8 mouse cellular contexts compared by ENCODE assay signal in genomic region chr9:14075452-14075851, GRCm38 (mm10).
DNase-seq lines count a peak whose midpoint lies in the region; ATAC-seq and TF ChIP-seq lines count a peak whose summit lies in the region.

No protein-coding gene starts in this region.

- no peak for ATAC-seq in CD4-positive, CD25-positive, alpha-beta regulatory T cell, adult 4 months

- peak; percentile 77 for DNase-seq in layer of hippocampus, adult 11-12 months (ENCODE audit: low spot score)
- DNase-seq in layer of hippocampus, adult 9-10 months (ENCODE audit: low spot score): no peak
- peak; percentile 85 for DNase-seq in brain, embryonic 14.5 days (ENCODE audit: low read depth)
- peak; percentile 26 to 35 for DNase-seq in gastrocnemius, adult 8-10 months (ENCODE audit: low spot score in 2 of 2)
- DNase-seq in kidney, adult 9 months: peak; percentile 28
- DNase-seq in lung, postnatal 4 days: peak; percentile 53 to 76
- no peak for DNase-seq in thymus, postnatal 4 days

- no peak for TF ChIP-seq CTCF in brain, embryonic 14.5 days (IDR thresholded peaks at IDR 0.05; ENCODE audit: borderline replicate concordance, extremely low read depth, insufficient read depth, insufficient read length)

- no peak for TF ChIP-seq POLR2A in brain, embryonic 14.5 days (IDR thresholded peaks at IDR 0.05; ENCODE audit: borderline replicate concordance, extremely low read depth, insufficient read depth, insufficient read length, poor library complexity, severe bottlenecking)

Comparison
In these comparisons a context has a peak if more than half of its experiments do, and no peak if none do; other contexts are left out.
1. DNase-seq: peak in layer of hippocampus, adult 11-12 months (single experiment), brain, embryonic 14.5 days (single experiment), gastrocnemius, adult 8-10 months (2 of 2), kidney, adult 9 months (single experiment) and lung, postnatal 4 days (2 of 2); none in layer of hippocampus, adult 9-10 months (single experiment) and thymus, postnatal 4 days (single experiment).